Comparison of ENCODE assay signal across 7 mouse cellular contexts in the genomic region with DNA sequence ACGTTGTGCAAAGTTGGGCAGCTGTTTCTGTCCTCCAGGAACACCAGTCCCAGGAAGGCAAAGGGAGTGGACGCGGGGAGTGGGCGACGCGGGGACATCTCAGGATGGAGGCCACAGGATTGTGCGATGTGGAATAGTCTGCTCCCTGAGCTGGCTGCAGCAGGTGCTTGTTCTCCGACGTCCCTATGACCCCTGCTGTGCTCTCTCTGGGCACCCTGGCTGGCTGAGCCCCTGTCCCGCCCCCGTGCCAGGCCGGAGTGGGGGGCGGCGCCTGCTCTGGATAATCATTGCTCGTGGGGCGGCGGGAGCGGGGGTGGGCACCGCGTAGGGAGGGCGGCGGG. TPM values are rescaled to one million over a fixed set of nuclear protein-coding genes. Genes with fewer than 3 reads are reported as not detected.
DNase-seq lines count a peak whose midpoint lies in the region; ATAC-seq and TF ChIP-seq lines count a peak whose summit lies in the region.

A gene (plus strand): TSS at position 280 of the 341 bp plus-strand sequence.

- H3K9me3 ChIP-seq in megakaryocyte, embryonic 14.5 days, result peaks cover 24% of the 10 kb centered on the region
- H3K9me3 ChIP-seq in forebrain, postnatal 0 days (ENCODE audit: low read length), result no peaks in the 10 kb centered on the region
- H3K9me3 ChIP-seq in limb, embryonic 10.5 days (replicated peaks), result no peaks in the 10 kb centered on the region
- H3K9me3 ChIP-seq in stomach, embryonic 14.5 days (ENCODE audit: control insufficient read depth, low read depth, low read length), result no peaks in the 10 kb centered on the region

- peak within 1 kb of the TSS; percentile 18 for H3K4me3 ChIP-seq in megakaryocyte, embryonic 14.5 days (replicated peaks)
- peak within 1 kb of the TSS; percentile 51 for H3K4me3 ChIP-seq in forebrain, postnatal 0 days (ENCODE audit: low read depth, low read length)
- peak within 1 kb of the TSS; percentile 58 for H3K4me3 ChIP-seq in limb, embryonic 10.5 days
- peak within 1 kb of the TSS; percentile 47 for H3K4me3 ChIP-seq in stomach, embryonic 14.5 days (ENCODE audit: low read depth, low read length)

- WGBS in forebrain, postnatal 0 days, result 1% methylated on average over 20 of the region's 22 CpGs
- 4% methylated on average over 22 of the region's 22 CpGs for WGBS in limb, embryonic 10.5 days
- WGBS in stomach, embryonic 14.5 days, result 2% methylated on average over 22 of the region's 22 CpGs

- no peak for TF ChIP-seq CTCF in forebrain, postnatal 0 days (IDR thresholded peaks at IDR 0.05; ENCODE audit: low read depth)

- H3K27me3 ChIP-seq in megakaryocyte, embryonic 14.5 days (replicated peaks), result peaks cover 30% of the 10 kb centered on the region
- peaks cover 22% of the 10 kb centered on the region for H3K27me3 ChIP-seq in forebrain, postnatal 0 days (ENCODE audit: insufficient read depth, low read length)
- H3K27me3 ChIP-seq in limb, embryonic 10.5 days (ENCODE audit: low read depth, poor library complexity, severe bottlenecking), result peaks cover 57% of the 10 kb centered on the region
- H3K27me3 ChIP-seq in stomach, embryonic 14.5 days (ENCODE audit: control insufficient read depth, insufficient read depth, low read length), result peaks cover 19% of the 10 kb centered on the region

- peaks cover 6% of the 10 kb centered on the region; the same call in 1 of the 2 replicates for H3K4me1 ChIP-seq in megakaryocyte, embryonic 14.5 days
- H3K4me1 ChIP-seq in forebrain, postnatal 0 days (ENCODE audit: insufficient read depth), result no peaks in the 10 kb centered on the region
- peaks cover 20% of the 10 kb centered on the region for H3K4me1 ChIP-seq in limb, embryonic 10.5 days
- 0 out of 2 replicates have a peak, but pooled peaks cover 9% of the 10 kb centered on the region for H3K4me1 ChIP-seq in stomach, embryonic 14.5 days (ENCODE audit: control insufficient read depth, insufficient read depth, low read length)

- H3K36me3 ChIP-seq in megakaryocyte, embryonic 14.5 days (replicated peaks; ENCODE audit: low read length), result no peaks in the 10 kb centered on the region
- H3K36me3 ChIP-seq in forebrain, postnatal 0 days (ENCODE audit: insufficient read depth), result no peaks in the 10 kb centered on the region
- no peaks in the 10 kb centered on the region for H3K36me3 ChIP-seq in limb, embryonic 10.5 days
- H3K36me3 ChIP-seq in stomach, embryonic 14.5 days (ENCODE audit: control insufficient read depth, insufficient read depth, low read length), result no peaks in the 10 kb centered on the region

- peak within 1 kb of the TSS; percentile 65 for H3K4me2 ChIP-seq in forebrain, postnatal 0 days (ENCODE audit: low read depth)
- H3K4me2 ChIP-seq in stomach, embryonic 14.5 days (replicated peaks; ENCODE audit: low read depth, low read length), result peak within 1 kb of the TSS; percentile 88

- DNase-seq in forebrain, postnatal 0 days, result no peak
- DNase-seq in limb, embryonic 10.5 days (ENCODE audit: low spot score), result peak; percentile 41
- DNase-seq in right cerebral cortex, adult 18-20 months, result no peak
- DNase-seq in cerebellum, adult 8-10 months, result no peak

- ATAC-seq in megakaryocyte, adult 5-6 weeks (ENCODE audit: poor library complexity, severe bottlenecking), result no peak
- ATAC-seq in forebrain, postnatal 0 days, result no peak
- 0 out of 2 replicates have a peak, but pooled peaks have one; percentile 20 for ATAC-seq in stomach, embryonic 14.5 days (ENCODE audit: insufficient number of reproducible peaks, insufficient read depth, low FRiP score, low read depth)

- peak within 1 kb of the TSS; percentile 43 for H3K9ac ChIP-seq in forebrain, postnatal 0 days
- H3K9ac ChIP-seq in stomach, embryonic 14.5 days (replicated peaks; ENCODE audit: low read depth, low read length), result peak within 1 kb of the TSS; percentile 28; the same call in 1 of the 2 replicates

- H3K27ac ChIP-seq in forebrain, postnatal 0 days (ENCODE audit: low read depth, low read length), result no peak within 1 kb of the TSS
- H3K27ac ChIP-seq in limb, embryonic 10.5 days, result peak within 1 kb of the TSS; percentile 75
- H3K27ac ChIP-seq in stomach, embryonic 14.5 days (ENCODE audit: low read length), result no peak within 1 kb of the TSS

RNA-seq across cellular contexts. Expression of the gene that starts here (rescaled TPM):
- polyA plus RNA-seq in megakaryocyte, embryonic 14.5 days (2012; ENCODE audit: insufficient read depth, low replicate concordance), result 0.74 TPM in 1 of 2 replicates, not detected in the other
- total RNA-seq in megakaryocyte, adult 5-6 weeks (2015), result not detected in 2 replicates
- not detected in 2 replicates for total RNA-seq in megakaryocyte, adult 5-6 weeks (2017)
- 1.5 TPM in 2 replicates for total RNA-seq in forebrain, postnatal 0 days (2014; rRNA removed)
- polyA plus RNA-seq in forebrain, postnatal 0 days (2015; fragmentation: Nextera tagmentation; extraction: Ambion mirVana), result 0.40 and 0.61 TPM in 2 replicates
- 0.04 TPM in 1 of 2 replicates, not detected in the other for polyA plus RNA-seq in limb, embryonic 10.5 days (2016; fragmentation: Nextera tagmentation; extraction: Ambion mirVana)
- polyA plus RNA-seq in stomach, embryonic 14.5 days (2014; fragmentation: Nextera tagmentation; extraction: Ambion mirVana), result 0.13 TPM in 2 replicates

Comparison
In these comparisons a context has a peak if more than half of its experiments do, and no peak if none do; other contexts are left out.
1. Peak in DNase-seq, H3K4me3 ChIP-seq and H3K27ac ChIP-seq in limb, embryonic 10.5 days; RNA of the gene not detected or under 1 TPM.
2. Peak in ATAC-seq, H3K4me3 ChIP-seq, H3K9ac ChIP-seq and H3K4me2 ChIP-seq in stomach, embryonic 14.5 days; RNA of the gene not detected or under 1 TPM.